Mouse (Mus musculus): ENCODE measurements around the gene Agbl2. TPM values are rescaled to one million over a fixed set of nuclear protein-coding genes. Genes with fewer than 3 reads are reported as not detected.
A peak's percentile ranks its signal among the peaks of the same experiment; 100 is the strongest.
"Not testable (repeated sequence)": the region's sequence is repeated elsewhere in the genome, so short reads cannot be mapped to it uniquely, and the experiment has no call there.

Gene Agbl2
- polyA plus RNA-seq, 1 experiment from 2014 or later, result 0.17 TPM

GRCm38 (mm10) chr2:90820894-90821293 lies 38.4 kb downstream of the Agbl2 start:
- WGBS, result 80% methylated on average over 3 of the region's 3 CpGs

GRCm38 (mm10) chr2:90822978-90823377 lies 40.5 kb downstream of the Agbl2 start:
- Histone ChIP-seq H3K27ac (replicated peaks) (no peak overlapping the region), H3K9ac (no peak overlapping the region), H3K9me3 (no peaks in the 10 kb centered on the region), H3K4me2 (no peak overlapping the region), H3K27me3 (no peaks in the 10 kb centered on the region), H3K4me3 (no peak overlapping the region), H3K36me3 (no peaks in the 10 kb centered on the region), H3K4me1 (replicated peaks) (no peaks in the 10 kb centered on the region)
- no peak for ATAC-seq (ENCODE audit: low read depth)
- WGBS, result 92% methylated on average over 2 of the region's 2 CpGs

More at GRCm38 (mm10) chr2:90820894-90821293, 38.4 kb downstream of the Agbl2 start:
- Histone ChIP-seq H3K4me1 (replicated peaks) (no peaks in the 10 kb centered on the region), H3K4me2 (no peak overlapping the region), H3K4me3 (no peak overlapping the region), H3K27ac (replicated peaks) (no peak overlapping the region), H3K27me3 (no peaks in the 10 kb centered on the region), H3K9me3 (no peaks in the 10 kb centered on the region), H3K9ac (no peak overlapping the region), H3K36me3 (no peaks in the 10 kb centered on the region)
- no peak for ATAC-seq (ENCODE audit: low read depth)

GRCm38 (mm10) chr2:90823781-90824180 lies 41.3 kb downstream of the Agbl2 start:
- Histone ChIP-seq H3K4me2 (no peak overlapping the region), H3K4me1 (replicated peaks) (no peaks in the 10 kb centered on the region), H3K27me3 (no peaks in the 10 kb centered on the region), H3K9me3 (no peaks in the 10 kb centered on the region), H3K36me3 (no peaks in the 10 kb centered on the region), H3K4me3 (no peak overlapping the region), H3K9ac (no peak overlapping the region), H3K27ac (replicated peaks) (no peak overlapping the region)
- no peak for ATAC-seq (ENCODE audit: low read depth)
- WGBS, result 80% methylated on average over 6 of the region's 6 CpGs

GRCm38 (mm10) chr2:90824528-90824927 lies 42.0 kb downstream of the Agbl2 start:
- not testable (repeated sequence) for H3K9me3 ChIP-seq; H3K9ac ChIP-seq; H3K4me1 ChIP-seq (replicated peaks); H3K27ac ChIP-seq (replicated peaks); H3K4me3 ChIP-seq; H3K36me3 ChIP-seq; ATAC-seq (ENCODE audit: low read depth); H3K4me2 ChIP-seq; H3K27me3 ChIP-seq
- WGBS, result 49% methylated on average over 10 of the region's 10 CpGs

GRCm38 (mm10) chr2:90825515-90826172 lies 43.1 kb downstream of the Agbl2 start:
- WGBS, result 92% methylated on average over 11 of the region's 11 CpGs

GRCm38 (mm10) chr2:90828739-90829138 lies 46.2 kb downstream of the Agbl2 start:
- H3K4me1 ChIP-seq (replicated peaks), result no peaks in the 10 kb centered on the region
- no peaks in the 10 kb centered on the region for H3K9me3 ChIP-seq
- no peaks in the 10 kb centered on the region for H3K27me3 ChIP-seq
- WGBS, result 74% methylated on average over 7 of the region's 7 CpGs
- H3K36me3 ChIP-seq, result no peaks in the 10 kb centered on the region
- no peak overlapping the region for H3K4me2 ChIP-seq
- H3K4me3 ChIP-seq, result no peak overlapping the region
- H3K27ac ChIP-seq (replicated peaks), result no peak overlapping the region
- no peak for ATAC-seq (ENCODE audit: low read depth)
- no peak overlapping the region for H3K9ac ChIP-seq

More at GRCm38 (mm10) chr2:90825515-90826172, 43.1 kb downstream of the Agbl2 start:
- H3K4me2 ChIP-seq, result no peak overlapping the region
- no peak overlapping the region for H3K9ac ChIP-seq
- ATAC-seq (ENCODE audit: low read depth), result no peak
- no peaks in the 10 kb centered on the region for H3K27me3 ChIP-seq
- no peaks in the 10 kb centered on the region for H3K36me3 ChIP-seq
- no peaks in the 10 kb centered on the region for H3K4me1 ChIP-seq (replicated peaks)
- H3K4me3 ChIP-seq, result no peak overlapping the region
- no peaks in the 10 kb centered on the region for H3K9me3 ChIP-seq
- no peak overlapping the region for H3K27ac ChIP-seq (replicated peaks)

- no peaks in the 10 kb centered on the region for H3K4me1 ChIP-seq (replicated peaks)
- no peak for ATAC-seq (ENCODE audit: low read depth)
- WGBS, result 78% methylated on average over 5 of the region's 5 CpGs
- no peaks in the 10 kb centered on the region for H3K36me3 ChIP-seq
- no peak overlapping the region for H3K4me2 ChIP-seq
- H3K4me3 ChIP-seq, result no peak overlapping the region
- no peak overlapping the region for H3K27ac ChIP-seq (replicated peaks)
- no peaks in the 10 kb centered on the region for H3K27me3 ChIP-seq
- no peak overlapping the region for H3K9ac ChIP-seq
- no peaks in the 10 kb centered on the region for H3K9me3 ChIP-seq
Measured at GRCm38 (mm10) chr2:90833502-90833901, 51.0 kb downstream of the Agbl2 start.

GRCm38 (mm10) chr2:90838621-90839020 lies 56.1 kb downstream of the Agbl2 start:
- 87% methylated on average over 2 of the region's 2 CpGs for WGBS
- no peaks in the 10 kb centered on the region for H3K9me3 ChIP-seq
- no peak overlapping the region for H3K27ac ChIP-seq (replicated peaks)
- no peak overlapping the region for H3K9ac ChIP-seq
- no peak overlapping the region for H3K4me2 ChIP-seq
- H3K4me3 ChIP-seq, result no peak overlapping the region
- no peaks in the 10 kb centered on the region for H3K4me1 ChIP-seq (replicated peaks)
- H3K27me3 ChIP-seq, result no peaks in the 10 kb centered on the region
- no peak for ATAC-seq (ENCODE audit: low read depth)
- H3K36me3 ChIP-seq, result no peaks in the 10 kb centered on the region

GRCm38 (mm10) chr2:90843666-90844065 lies 61.1 kb downstream of the Agbl2 start:
- no peak for ATAC-seq (ENCODE audit: low read depth)
- 68% methylated on average over 1 of the region's 1 CpGs for WGBS
- no peak overlapping the region for H3K4me2 ChIP-seq

GRCm38 (mm10) chr2:90844262-90844661 lies 61.7 kb downstream of the Agbl2 start:
- H3K36me3 ChIP-seq, result no peaks in the 10 kb centered on the region
- ATAC-seq (ENCODE audit: low read depth), result no peak
- H3K27me3 ChIP-seq, result no peaks in the 10 kb centered on the region
- 85% methylated on average over 5 of the region's 5 CpGs for WGBS
- H3K27ac ChIP-seq (replicated peaks), result no peak overlapping the region
- no peak overlapping the region for H3K4me3 ChIP-seq
- no peak overlapping the region for H3K9ac ChIP-seq
- H3K4me1 ChIP-seq (replicated peaks), result peaks cover 20% of the 10 kb centered on the region
- no peaks in the 10 kb centered on the region for H3K9me3 ChIP-seq
- H3K4me2 ChIP-seq, result no peak overlapping the region

More at GRCm38 (mm10) chr2:90843666-90844065, 61.1 kb downstream of the Agbl2 start:
- no peaks in the 10 kb centered on the region for H3K27me3 ChIP-seq
- no peak overlapping the region for H3K9ac ChIP-seq
- peaks cover 14% of the 10 kb centered on the region for H3K4me1 ChIP-seq (replicated peaks)
- no peaks in the 10 kb centered on the region for H3K9me3 ChIP-seq
- no peak overlapping the region for H3K27ac ChIP-seq (replicated peaks)
- no peak overlapping the region for H3K4me3 ChIP-seq
- H3K36me3 ChIP-seq, result no peaks in the 10 kb centered on the region

GRCm38 (mm10) chr2:90845234-90845633 lies 62.7 kb downstream of the Agbl2 start:
- no peak for ATAC-seq (ENCODE audit: low read depth)
- Histone ChIP-seq H3K9me3 (no peaks in the 10 kb centered on the region), H3K9ac (no peak overlapping the region)

GRCm38 (mm10) chr2:90846171-90846570 lies 63.6 kb downstream of the Agbl2 start:
- peak overlapping the region; percentile 85 for H3K9ac ChIP-seq
- peak overlapping the region; percentile 93 for H3K27ac ChIP-seq (replicated peaks)
- peaks cover 34% of the 10 kb centered on the region for H3K4me1 ChIP-seq (replicated peaks)
- WGBS, result 46% methylated on average over 6 of the region's 6 CpGs
- H3K4me3 ChIP-seq, result peak overlapping the region; percentile 81
- no peaks in the 10 kb centered on the region for H3K9me3 ChIP-seq
- peaks cover 11% of the 10 kb centered on the region for H3K36me3 ChIP-seq
- H3K27me3 ChIP-seq, result no peaks in the 10 kb centered on the region
- no peak for ATAC-seq (ENCODE audit: low read depth)
- peak overlapping the region; percentile 60 for H3K4me2 ChIP-seq

More at GRCm38 (mm10) chr2:90845234-90845633, 62.7 kb downstream of the Agbl2 start:
- peaks cover 2% of the 10 kb centered on the region for H3K36me3 ChIP-seq
- H3K4me3 ChIP-seq, result no peak overlapping the region
- H3K27ac ChIP-seq (replicated peaks), result no peak overlapping the region
- H3K27me3 ChIP-seq, result no peaks in the 10 kb centered on the region
- 84% methylated on average over 5 of the region's 5 CpGs for WGBS
- H3K4me1 ChIP-seq (replicated peaks), result peaks cover 28% of the 10 kb centered on the region
- no peak overlapping the region for H3K4me2 ChIP-seq

GRCm38 (mm10) chr2:90846597-90846954 lies 64.0 kb downstream of the Agbl2 start:
- H3K9me3 ChIP-seq, result no peaks in the 10 kb centered on the region
- H3K4me1 ChIP-seq (replicated peaks), result peaks cover 34% of the 10 kb centered on the region
- peak overlapping the region; percentile 93 for H3K27ac ChIP-seq (replicated peaks)
- peak overlapping the region; percentile 60 for H3K4me2 ChIP-seq
- 4% methylated on average over 8 of the region's 8 CpGs for WGBS
- ATAC-seq (ENCODE audit: low read depth), result peak; percentile 62
- no peaks in the 10 kb centered on the region for H3K27me3 ChIP-seq
- H3K4me3 ChIP-seq, result peak overlapping the region; percentile 81
- peak overlapping the region; percentile 85 for H3K9ac ChIP-seq
- H3K36me3 ChIP-seq, result peaks cover 15% of the 10 kb centered on the region

All from neural tube, embryonic 13.5 days (tissue).